Mouse (Mus musculus) testis, adult 2 months (tissue): Measurements from ENCODE around the gene Ksr2.

ENCODE experiments used
- CTCF ChIP-seq: fragments of 200-500 bp; IDR thresholded peaks from 2 replicates; pipeline ENCODE4 v1.5.1; 2012; ENCODE audit warnings: low read depth, mild to moderate bottlenecking, inconsistent platforms, low read length, moderate library complexity; ENCODE audit not compliant: control insufficient read depth, insufficient read depth, insufficient replicate concordance
- POLR2A ChIP-seq: fragments of 200-500 bp; IDR thresholded peaks from 2 replicates; pipeline ENCODE4 v1.6.1; 2012; ENCODE audit warnings: low read depth, mild to moderate bottlenecking, inconsistent platforms, low read length, moderate library complexity; ENCODE audit not compliant: control insufficient read depth

GRCm38 (mm10) chr5:117584428-117584827 lies 170.6 kb downstream of the Ksr2 start:
- TF ChIP-seq CTCF (no peak), POLR2A (no peak)
